Mouse (Mus musculus): Measurements from ENCODE around the gene Gm47429.
"Not testable (repeated sequence)": the region's sequence is repeated elsewhere in the genome, so short reads cannot be mapped to it uniquely, and the experiment has no call there.

The Gm47429 gene

DNA sequence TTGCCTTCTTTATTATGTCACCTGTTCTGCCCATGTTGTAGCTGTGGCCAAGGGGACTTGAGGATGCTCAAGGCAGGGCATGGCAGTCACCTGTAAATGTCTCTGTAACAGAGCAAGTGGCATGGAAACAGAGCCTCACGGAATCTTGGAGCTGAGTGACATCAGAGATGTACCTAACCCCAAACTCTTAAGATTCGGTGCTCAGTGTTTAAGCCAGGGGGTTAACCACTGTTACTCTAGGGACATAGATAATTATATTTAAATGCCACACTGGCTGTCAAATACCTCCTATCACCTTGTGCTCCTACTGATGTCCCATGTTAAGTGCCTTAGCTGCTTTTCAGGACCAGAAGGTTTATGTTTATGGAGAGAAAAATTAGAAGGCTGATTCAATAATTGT, at the start of gene Gm47429:
Gene Gm47429 (minus strand): TSS at position 101 of the 400 bp plus-strand sequence.
- ATAC-seq (ENCODE audit: low TSS enrichment), result no peak

DNA sequence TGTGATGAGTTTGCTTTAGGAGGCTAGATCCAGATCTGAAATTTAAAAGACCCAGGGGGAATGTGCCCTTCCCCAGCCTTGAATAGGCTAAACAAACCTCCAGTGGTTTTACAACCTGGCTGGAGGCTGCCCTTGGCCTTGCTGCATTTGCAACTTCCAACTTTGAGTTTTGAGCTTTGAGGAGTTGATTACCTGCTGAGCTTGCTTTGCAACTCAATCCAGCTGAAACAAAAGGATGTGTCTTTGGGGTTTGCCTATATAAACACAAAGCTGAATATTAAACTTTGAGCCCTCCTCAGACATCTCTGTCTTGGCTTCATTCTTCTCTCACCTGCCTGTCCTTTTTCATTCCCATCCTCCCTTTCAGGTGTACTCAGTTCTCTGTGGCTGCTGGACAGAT, 44.8 kb upstream of the Gm47429 start:
- ATAC-seq (ENCODE audit: low TSS enrichment), result not testable (repeated sequence)

DNA sequence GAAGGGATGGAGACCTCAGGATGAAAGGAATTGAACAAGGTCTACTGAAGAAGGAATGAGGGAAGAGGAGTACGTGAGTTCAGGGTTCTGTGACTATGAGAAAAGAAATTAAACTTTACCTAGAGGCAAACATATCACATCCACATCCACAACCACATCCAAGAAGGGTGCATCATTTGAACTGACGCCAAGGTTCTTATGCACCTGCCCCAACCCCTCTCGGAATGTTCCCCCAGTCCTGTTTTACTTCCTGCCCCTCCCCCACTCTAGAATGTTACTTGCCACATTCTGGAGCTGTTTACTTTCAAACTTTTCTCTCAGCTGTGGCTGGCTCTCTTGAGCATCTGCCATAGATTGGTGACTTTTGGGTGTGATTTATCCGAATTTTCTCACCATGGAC, 23.3 kb upstream of the Gm47429 start, which contains the start of gene Nutm2:
Gene Nutm2 (plus strand): TSS at position 301 of the 400 bp plus-strand sequence.
- ATAC-seq (ENCODE audit: low TSS enrichment), result no peak

DNA sequence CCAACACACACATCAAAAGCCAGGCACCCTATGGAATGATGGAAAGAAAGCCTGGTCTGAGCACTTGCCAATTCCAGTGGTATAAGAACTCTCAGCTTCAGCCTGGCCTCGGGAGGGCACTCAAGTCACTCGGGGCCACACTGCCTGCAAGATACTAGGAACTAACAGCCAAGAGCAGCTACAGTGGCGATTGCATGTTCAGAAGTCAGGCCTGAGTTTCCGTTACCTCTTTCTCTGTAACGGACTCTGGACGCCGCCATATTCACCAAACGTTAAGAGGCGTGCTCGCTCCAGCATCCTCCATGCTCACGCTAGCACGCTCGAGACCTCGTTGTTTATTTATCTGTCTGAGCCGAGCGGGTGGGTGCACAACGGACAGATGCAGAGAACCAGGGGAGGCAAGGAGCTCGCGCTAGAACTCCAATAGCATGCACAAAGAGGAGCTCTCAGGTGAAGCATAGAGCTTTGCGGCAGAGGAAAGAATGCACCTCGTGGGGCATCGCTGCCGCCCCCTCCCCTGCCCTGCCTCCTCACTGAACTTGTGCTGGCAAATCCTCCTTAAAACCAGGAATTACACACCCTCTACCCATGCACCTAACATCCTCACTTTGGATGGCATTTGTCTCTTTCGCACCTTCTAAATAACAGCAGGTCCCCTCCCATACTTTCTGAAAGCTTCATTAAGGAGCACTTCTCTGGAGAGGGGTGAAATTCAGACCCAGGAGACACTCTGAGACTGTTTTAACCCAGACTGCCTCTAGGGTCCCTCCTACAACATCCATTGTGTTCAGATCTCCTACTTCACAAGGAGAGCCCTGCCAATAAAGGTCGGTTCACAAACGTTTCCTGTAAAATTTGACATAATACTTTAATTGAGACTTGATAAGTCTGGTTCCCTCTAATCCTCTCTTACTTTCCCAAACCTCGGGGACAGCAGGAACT, 21.2 kb upstream of the Gm47429 start:
- no peak for ATAC-seq (ENCODE audit: low TSS enrichment)

DNA sequence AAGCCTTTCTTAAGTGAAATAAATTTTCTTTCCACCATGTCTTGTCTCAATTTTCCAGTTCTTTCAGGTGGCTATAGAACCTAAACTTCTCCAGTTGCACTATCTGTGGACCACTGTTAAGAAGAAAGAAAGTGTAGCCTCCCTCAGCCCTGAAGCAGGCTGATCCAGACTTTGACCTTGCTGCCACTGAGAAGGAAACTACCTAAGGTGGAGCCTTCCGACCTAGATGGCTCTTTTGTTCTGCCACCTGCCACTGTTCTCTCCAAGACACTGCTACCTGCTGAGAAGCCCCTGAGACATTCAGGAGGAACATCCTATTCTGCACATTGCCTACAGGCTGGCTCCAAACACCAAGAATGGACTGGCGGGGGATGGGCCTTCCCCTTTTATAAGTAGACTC, 16.7 kb upstream of the Gm47429 start:
- ATAC-seq (ENCODE audit: low TSS enrichment), result not testable (repeated sequence)

DNA sequence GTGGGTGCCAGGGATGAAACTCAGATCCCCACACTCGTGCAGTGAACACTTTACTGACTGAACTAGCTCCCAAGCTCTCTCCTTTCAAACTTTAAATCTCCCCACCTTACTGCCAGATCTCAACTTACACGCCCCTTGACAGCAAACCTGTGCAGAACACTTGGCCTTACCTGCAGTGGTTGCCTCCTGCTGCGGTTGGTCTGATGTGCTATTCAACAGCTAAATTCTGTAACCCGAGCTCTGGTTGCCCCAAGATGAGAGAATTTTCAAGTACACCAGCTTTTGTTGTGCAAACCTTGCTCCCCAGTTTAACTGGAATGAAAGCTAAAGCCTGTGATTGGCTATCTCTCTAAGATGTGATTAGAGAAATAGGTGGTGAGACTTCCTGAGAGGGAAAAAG, 9.7 kb upstream of the Gm47429 start:
- no peak for ATAC-seq (ENCODE audit: low TSS enrichment)

DNA sequence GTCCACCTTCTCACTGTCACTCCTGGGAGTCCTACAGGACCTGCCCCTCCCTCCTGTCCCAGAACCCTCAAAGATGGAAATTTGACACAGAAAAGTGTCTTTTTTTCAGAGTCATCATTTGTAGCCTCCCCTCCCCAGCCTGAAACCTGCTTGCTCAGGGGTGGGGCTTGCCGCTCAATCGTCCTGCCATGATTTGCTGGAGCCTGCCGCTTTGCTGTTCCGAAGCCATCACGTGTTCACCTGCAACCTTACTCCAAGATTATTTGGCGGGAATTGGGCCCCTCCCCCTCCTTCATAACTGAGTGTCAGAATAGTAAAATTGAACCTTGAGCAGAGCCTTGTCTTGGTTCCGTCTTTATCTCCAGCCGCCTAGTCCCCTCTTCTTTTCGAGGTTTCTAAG, 8.6 kb upstream of the Gm47429 start:
- ATAC-seq (ENCODE audit: low TSS enrichment), result not testable (repeated sequence)

DNA sequence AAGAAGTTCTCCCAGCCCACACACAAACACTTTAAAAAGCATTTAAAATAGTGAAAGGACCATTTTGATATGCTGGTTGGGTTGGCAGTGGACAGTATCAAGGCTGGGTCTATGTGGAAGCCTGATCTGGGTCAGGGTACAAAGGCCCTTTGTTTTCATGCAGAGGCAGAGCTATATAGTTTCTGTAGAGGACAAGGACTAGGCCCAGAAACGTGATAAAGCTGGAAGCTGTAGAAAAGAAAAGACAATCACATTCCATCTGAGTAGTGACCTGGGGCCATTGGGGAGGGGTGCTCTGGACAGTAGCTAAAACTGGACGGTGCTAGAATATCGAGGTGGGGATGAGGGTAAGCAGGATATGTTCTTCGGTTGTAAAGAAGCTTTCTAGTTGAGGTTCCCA, 1.5 kb upstream of the Gm47429 start:
- ATAC-seq (ENCODE audit: low TSS enrichment), result no peak

DNA sequence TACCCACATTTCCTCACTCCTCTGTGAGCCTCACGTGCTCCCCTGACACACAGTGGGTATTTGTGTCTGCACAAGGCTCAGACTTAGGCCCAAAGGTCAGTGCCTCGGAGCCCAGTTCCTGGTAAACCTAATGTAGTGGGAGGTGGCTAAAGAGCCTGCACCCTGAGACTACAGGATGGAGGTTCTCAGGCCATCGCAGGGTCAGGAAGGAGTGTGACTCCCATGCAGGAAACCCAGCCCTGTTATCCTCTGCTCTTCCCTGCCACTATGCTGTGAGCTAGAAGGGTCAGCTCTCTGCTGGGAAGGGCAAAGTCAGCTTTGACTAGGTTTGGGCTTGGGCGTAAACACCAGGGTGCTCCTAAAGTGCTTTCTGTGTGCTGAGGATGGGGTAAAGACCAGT, 17.0 kb downstream of the Gm47429 start:
- no peak for ATAC-seq (ENCODE audit: low TSS enrichment)

DNA sequence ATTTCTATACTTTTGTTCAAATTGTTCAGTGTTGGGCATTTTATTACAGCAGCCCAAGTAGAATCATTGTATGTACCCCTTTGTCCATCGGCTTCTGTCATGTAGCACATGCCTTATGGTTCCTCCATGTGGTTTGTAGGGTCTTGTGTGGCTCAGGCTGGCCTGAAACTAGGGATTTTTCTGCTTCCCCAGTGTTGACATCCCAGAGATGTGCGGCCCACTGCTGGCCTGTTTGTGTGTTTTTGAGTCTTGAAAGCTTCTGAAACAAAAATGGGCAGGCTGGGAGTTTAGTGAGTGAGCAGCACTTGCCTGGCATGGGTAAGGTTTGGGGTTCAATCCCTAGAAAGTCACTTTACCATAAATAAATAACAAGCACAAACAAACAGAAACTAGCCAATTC, 19.2 kb downstream of the Gm47429 start:
- ATAC-seq (ENCODE audit: low TSS enrichment), result no peak

DNA sequence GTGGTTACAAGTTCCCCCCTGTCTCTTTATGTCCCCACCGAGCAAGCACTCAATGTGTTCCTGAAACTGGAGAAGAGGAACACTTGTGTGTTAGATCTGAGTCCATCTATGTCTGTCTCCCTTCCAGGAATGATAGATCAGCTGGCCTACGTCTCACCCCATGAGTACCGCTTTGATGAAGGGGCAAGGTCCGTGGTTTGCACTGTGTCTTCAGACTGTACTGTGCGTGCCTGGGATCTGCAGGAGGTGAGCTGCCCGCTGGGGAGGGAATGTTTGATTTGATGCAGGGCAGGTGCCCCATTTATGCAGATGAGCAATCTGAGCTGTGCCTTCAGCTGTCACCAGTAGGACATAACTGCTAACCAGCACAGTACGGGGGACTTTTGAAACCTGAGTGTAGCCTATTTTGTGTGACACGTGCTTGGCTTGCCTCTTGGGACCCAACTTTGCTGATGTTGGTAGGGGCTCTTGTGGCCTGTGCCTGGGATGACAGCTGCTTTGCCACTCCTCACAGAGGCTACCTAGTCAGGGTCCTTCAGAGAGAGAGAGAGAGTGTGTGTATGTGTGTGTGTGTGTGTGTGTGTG, 20.0 kb downstream of the Gm47429 start:
- no peak for ATAC-seq (ENCODE audit: low TSS enrichment)

DNA sequence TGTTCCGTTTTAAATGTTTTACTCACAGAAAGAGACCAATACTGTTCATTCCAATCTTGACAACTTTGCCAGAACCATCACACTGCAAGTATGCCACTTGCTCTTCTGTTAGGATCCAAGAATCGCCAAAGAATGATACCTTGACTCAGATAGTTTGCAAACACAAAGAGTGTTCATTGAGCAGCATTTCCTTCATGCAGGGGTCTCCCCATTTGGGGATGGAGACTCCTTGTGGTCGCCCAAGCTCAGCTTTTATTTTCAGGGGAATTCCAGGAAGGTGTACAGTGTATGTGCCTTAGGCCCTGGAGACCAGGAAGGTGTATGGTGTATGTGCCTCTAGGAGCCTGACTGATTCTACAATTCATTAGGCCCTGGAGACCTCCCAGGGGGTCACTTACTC, 25.3 kb downstream of the Gm47429 start:
- 0 out of 2 replicates have a peak, but pooled peaks have one; percentile 21 for ATAC-seq (ENCODE audit: low TSS enrichment)

DNA sequence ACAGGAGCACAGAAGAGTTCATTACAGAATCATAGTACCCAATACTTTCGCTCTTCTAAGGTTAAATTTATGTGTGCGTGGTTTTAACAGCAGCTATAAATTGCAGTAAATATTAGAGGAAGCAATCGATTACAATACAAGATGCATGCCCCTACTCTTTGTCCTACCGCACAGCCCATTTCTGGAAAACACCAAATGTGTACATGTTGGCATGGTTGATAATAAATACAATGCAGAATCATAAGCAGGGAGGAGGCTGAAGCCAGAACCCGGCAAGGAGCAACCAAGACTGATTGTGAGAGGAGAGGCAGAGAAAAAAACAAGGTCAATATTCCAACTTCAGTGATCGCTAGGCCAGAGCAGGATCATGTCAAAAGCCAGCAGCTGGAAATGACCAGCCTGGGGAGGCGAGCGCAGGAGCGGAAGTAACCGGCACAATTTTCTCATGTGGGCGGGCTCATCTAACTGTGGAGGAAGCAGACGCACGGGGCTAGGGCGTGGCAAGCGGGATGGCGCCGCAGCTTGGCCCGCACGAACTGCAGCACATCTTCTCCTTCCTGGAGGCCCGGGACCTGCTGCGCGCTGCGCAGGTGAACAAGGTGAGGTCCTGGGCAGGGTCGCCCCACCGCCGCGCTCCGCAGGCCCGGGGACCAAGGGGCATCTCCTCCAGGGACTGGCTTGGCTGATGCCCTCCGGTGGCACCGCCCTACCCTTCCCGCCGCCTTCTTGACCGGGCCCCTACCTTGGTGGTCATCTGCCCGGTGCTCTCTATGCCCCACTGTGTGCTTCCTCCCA, 26.1 kb downstream of the Gm47429 start, which contains the start of gene Fbxw17:
Gene Fbxw17 (plus strand): TSS at position 476 of the 795 bp plus-strand sequence.
- peak; percentile 99 for ATAC-seq (ENCODE audit: low TSS enrichment)
